Mouse (Mus musculus) lung, embryonic 14.5 days (tissue): ENCODE results near the gene Tmem120b. TPM values are rescaled to one million over a fixed set of nuclear protein-coding genes. Genes with fewer than 3 reads are reported as not detected.
A peak's percentile ranks its signal among the peaks of the same experiment; 100 is the strongest.

Experiments
- ATAC-seq: fragments of 200-750 bp; cut with Nextera tagmentation; 2 replicates; pipeline ENCODE4 v1.8.0; 2017; ENCODE audit warnings: mild to moderate bottlenecking, moderate TSS enrichment, moderate library complexity; ENCODE audit not compliant: insufficient read depth
- DNase-seq: peaks from one replicate; pipeline ENCODE4 v3.0.0-alpha.2; 2015
- H3K27ac ChIP-seq: fragments of 300-500 bp; sonication (generic); 2 replicates; pipeline ENCODE4 v1.5.1; 2014; ENCODE audit warnings: low read depth, mild to moderate bottlenecking, moderate library complexity
- H3K27me3 ChIP-seq: fragments of 300-500 bp; sonication (generic); 2 replicates; pipeline ENCODE4 v1.6.1; 2014; ENCODE audit warnings: low read length, control low read depth; ENCODE audit not compliant: insufficient read depth
- H3K36me3 ChIP-seq: fragments of 300-500 bp; sonication (generic); 2 replicates; pipeline ENCODE4 v1.6.1; 2014; ENCODE audit warnings: control low read depth; ENCODE audit not compliant: insufficient read depth
- H3K4me1 ChIP-seq: fragments of 300-500 bp; sonication (generic); 2 replicates; pipeline ENCODE4 v1.6.1; 2014; ENCODE audit warnings: antibody characterized with exemption, control low read depth; ENCODE audit not compliant: insufficient read depth
- H3K4me2 ChIP-seq: fragments of 300-500 bp; sonication (generic); 2 replicates; pipeline ENCODE4 v1.6.1; 2014; ENCODE audit warnings: mild to moderate bottlenecking
- H3K4me3 ChIP-seq: fragments of 300-500 bp; sonication (generic); 2 replicates; pipeline ENCODE4 v1.5.1; 2014; ENCODE audit warnings: low read depth, low read length
- H3K9ac ChIP-seq: fragments of 300-500 bp; sonication (generic); 2 replicates; pipeline ENCODE4 v1.6.1; 2014
- H3K9me3 ChIP-seq: fragments of 300-500 bp; sonication (generic); 2 replicates; pipeline ENCODE4 v1.6.1; 2016; ENCODE audit warnings: low read depth, low read length, control low read depth
- CTCF ChIP-seq: IDR thresholded peaks from 2 replicates; pipeline ENCODE4 v1.5.1; 2016; ENCODE audit warnings: antibody characterized with exemption, low read depth
- WGBS: fragments of 180-500 bp; shearing (Covaris S2); extraction: QIAGEN DNeasy Blood & Tissue Kit; methylation state at CpG from one replicate; pipeline ENCODE4 v1.1.7; 2014; 5-methylcytosine and 5-hydroxymethylcytosine counted together
- polyA plus RNA-seq: library from polyadenylated mRNA; unstranded; fragments of >200 nt; fragmentation: Nextera tagmentation; extraction: Ambion mirVana; gene quantifications from 2 replicates; pipeline ENCODE4 v1.2.1, GENCODE M21; 2014

Tmem120b gene
- polyA plus RNA-seq, 1 experiment from 2014 or later = 10.0 TPM

DNA sequence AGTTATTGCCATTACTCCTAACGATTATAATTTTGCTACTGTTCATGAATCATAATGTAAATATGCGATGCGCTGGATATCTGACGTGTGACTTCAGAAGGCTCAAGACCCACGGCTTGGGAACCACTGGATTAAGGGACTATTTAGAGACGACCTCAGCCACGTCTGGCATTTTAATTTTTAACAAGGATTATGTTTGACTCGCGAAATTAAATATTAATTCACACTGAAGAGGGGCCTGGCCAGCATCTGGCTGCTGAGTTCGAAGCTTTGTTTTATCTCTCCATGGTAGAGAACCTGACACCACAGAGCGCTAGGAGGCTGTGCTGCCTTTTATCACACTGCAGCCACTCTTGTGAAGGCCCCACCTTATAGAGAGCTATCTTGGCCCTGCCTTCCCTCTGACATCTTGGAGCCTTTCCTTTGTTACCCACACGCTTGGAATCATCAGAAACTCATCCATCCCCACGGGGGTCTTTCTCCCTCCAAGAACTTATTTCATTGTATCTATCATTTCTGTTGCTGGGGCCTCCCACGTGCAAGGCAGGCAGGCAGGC lies 24.9 kb downstream of the Tmem120b start:
- H3K4me2 ChIP-seq = no peak overlapping the region; the same call in 1 of the 2 replicates
- H3K36me3 ChIP-seq = no peaks in the 10 kb centered on the region
- TF ChIP-seq CTCF = no peak
- H3K4me3 ChIP-seq = no peak overlapping the region
- ATAC-seq (no peak), DNase-seq (no peak)
- no peaks in the 10 kb centered on the region; the same call in 1 of the 2 replicates for H3K4me1 ChIP-seq
- WGBS = 67% methylated on average over 14 of the region's 14 CpGs
- H3K27ac ChIP-seq = peak overlapping the region; percentile 9; the same call in 1 of the 2 replicates
- H3K9ac ChIP-seq = no peak overlapping the region
- no peaks in the 10 kb centered on the region for H3K9me3 ChIP-seq
- no peaks in the 10 kb centered on the region for H3K27me3 ChIP-seq

DNA sequence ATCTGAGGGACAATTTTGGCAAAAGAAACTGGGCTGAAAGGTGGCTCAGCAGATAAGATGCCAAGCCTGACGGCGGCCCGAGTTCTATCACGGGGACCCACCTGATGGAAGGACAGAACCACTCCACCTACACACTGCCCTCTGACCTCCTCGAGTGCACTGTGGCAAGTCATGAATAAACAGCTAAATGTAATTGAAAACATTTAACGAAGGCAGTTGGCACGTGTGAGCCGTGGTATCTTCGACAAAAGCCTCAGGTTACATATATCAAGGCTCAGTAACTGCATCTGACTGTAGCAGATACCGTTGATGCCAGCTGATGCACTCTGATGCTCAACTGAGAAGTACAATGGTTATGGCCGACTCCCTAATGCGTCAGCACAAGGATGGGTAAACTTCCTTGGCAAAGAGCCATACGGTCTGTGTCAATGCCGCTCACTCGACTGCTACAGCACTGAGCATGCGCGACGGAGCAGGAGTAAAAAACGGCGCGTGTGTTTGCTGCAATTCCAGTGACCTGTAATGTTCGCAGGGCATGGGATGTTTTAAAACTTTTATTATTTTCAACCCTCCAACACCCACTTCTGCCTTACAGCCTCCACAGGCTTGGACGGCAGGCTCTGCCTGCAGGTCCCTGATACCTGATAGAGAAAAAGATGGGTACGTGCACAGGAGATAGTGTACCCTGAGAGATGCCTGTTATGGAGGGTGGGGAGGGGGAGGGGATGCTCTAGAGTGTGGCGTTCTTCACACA lies 26.2 kb downstream of the Tmem120b start:
- H3K4me3 ChIP-seq = no peak overlapping the region
- ATAC-seq (no peak; the same call in 1 of the 2 replicates), DNase-seq (peak; percentile 71)
- WGBS = 62% methylated on average over 25 of the region's 25 CpGs
- H3K9ac ChIP-seq = no peak overlapping the region; the same call in 1 of the 2 replicates
- H3K4me2 ChIP-seq = peak overlapping the region; percentile 37
- no peaks in the 10 kb centered on the region; the same call in 1 of the 2 replicates for H3K4me1 ChIP-seq
- no peak overlapping the region; the same call in 1 of the 2 replicates for H3K27ac ChIP-seq
- H3K9me3 ChIP-seq = no peaks in the 10 kb centered on the region
- no peak for TF ChIP-seq CTCF
- H3K36me3 ChIP-seq = no peaks in the 10 kb centered on the region
- no peaks in the 10 kb centered on the region for H3K27me3 ChIP-seq

DNA sequence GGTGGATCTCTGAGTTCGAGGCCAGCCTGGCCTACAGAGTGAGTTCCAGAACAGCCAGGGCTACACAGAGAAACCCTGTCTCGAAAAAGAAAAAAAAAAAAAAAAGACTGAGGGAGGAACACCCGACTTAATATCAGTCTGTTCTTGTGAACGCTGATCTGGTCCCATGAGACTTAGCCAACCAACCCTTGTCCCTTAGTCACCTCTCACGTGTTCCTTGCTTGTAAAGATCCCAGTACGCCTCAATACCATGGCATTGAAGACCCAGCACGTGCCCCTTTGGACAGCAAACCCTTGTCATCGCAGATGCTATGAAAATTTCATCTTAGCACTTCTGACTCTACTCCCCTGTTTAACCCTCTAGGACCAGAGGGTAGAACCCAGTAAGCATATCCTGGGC lies 28.1 kb downstream of the Tmem120b start:
- TF ChIP-seq CTCF = no peak
- Histone ChIP-seq H3K27ac (no peak overlapping the region), H3K4me1 (no peaks in the 10 kb centered on the region; the same call in 1 of the 2 replicates), H3K4me3 (no peak overlapping the region), H3K4me2 (no peak overlapping the region), H3K27me3 (no peaks in the 10 kb centered on the region), H3K9ac (no peak overlapping the region), H3K36me3 (no peaks in the 10 kb centered on the region), H3K9me3 (no peaks in the 10 kb centered on the region)
- ATAC-seq = no peak
- 88% methylated on average over 8 of the region's 8 CpGs for WGBS
- DNase-seq = no peak

DNA sequence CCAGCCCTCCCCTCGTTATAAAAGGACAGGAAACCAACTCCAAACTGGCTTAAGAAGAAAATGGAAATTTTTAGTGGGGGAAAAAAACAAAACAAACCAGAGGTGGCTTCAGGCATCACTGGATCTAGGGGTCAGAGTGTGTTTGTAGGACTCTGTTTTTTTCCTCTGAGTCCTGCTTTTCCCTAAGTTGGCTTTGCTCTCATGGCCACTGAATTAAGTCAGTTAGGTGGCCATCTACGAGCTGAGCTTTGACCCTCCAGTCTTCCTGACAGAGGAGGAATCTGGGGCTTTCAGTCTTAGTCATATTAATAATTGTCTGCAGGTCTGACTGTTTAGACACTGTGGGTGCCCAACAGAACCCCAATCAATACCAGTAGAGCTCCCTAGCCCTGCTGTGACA lies 30.3 kb downstream of the Tmem120b start:
- no peaks in the 10 kb centered on the region for H3K36me3 ChIP-seq
- no peaks in the 10 kb centered on the region for H3K9me3 ChIP-seq
- no peak overlapping the region for H3K4me2 ChIP-seq
- TF ChIP-seq CTCF = no peak
- no peak overlapping the region for H3K9ac ChIP-seq
- H3K27ac ChIP-seq = no peak overlapping the region
- DNase-seq (no peak), ATAC-seq (no peak)
- H3K4me3 ChIP-seq = no peak overlapping the region
- H3K4me1 ChIP-seq = no peaks in the 10 kb centered on the region; the same call in 1 of the 2 replicates
- no peaks in the 10 kb centered on the region for H3K27me3 ChIP-seq
- whole genome bisulfite sequencing = 69% methylated on average over 2 of the region's 2 CpGs

DNA sequence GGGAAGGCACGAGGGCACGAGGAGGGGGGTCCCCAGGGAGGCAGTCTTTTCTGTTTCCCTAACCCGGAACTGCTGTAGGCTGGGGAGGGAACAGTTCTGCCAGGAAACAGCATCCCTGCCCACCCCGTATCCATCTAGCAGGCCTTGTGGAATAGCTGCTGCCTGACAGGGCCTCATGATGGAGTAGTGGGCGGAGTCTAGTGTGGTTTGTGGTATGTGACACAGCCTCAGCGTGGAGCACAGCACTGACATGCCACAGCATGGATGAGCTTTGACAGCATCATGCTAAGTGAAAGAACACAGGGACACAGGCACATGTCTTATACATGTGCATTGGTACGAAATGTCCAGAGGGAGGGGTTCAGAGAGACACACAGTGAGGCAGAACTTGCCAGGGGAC lies 34.2 kb downstream of the Tmem120b start:
- DNase-seq = no peak
- 0 out of 2 replicates have a peak, but pooled peaks have one; percentile 44 for ATAC-seq
- no peaks in the 10 kb centered on the region for H3K9me3 ChIP-seq

DNA sequence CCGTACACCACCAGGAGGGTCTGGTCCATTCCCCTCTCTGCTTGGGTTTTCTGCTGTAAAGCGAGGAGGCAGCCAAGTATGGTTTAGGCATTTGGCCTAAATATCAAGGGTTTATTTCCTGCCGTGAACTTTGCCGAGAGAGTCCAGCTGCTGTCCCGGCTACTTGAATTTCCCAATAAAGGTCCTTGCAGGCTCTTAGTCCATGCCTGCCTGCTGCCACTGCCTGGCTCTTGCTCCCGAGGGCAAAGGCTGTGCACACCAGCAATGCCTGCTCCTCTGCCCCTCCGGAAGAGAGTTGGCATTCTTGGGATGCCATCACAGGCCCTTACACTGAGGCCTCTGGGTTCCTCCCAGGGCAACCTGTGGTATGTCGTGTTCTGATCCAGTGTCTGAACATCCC lies 35.3 kb downstream of the Tmem120b start:
- WGBS = 54% methylated on average over 8 of the region's 8 CpGs
- ATAC-seq (no peak), DNase-seq (no peak)
- no peak for TF ChIP-seq CTCF
- Histone ChIP-seq H3K27ac (no peak overlapping the region), H3K4me2 (no peak overlapping the region), H3K27me3 (no peaks in the 10 kb centered on the region), H3K36me3 (no peaks in the 10 kb centered on the region), H3K4me3 (no peak overlapping the region), H3K9me3 (no peaks in the 10 kb centered on the region), H3K4me1 (no peaks in the 10 kb centered on the region), H3K9ac (no peak overlapping the region)

More for the DNA sequence above, 34.2 kb downstream of the Tmem120b start:
- TF ChIP-seq CTCF = no peak
- no peaks in the 10 kb centered on the region for H3K36me3 ChIP-seq
- H3K27ac ChIP-seq = no peak overlapping the region
- no peak overlapping the region for H3K4me3 ChIP-seq
- 44% methylated on average over 7 of the region's 7 CpGs for WGBS
- H3K4me2 ChIP-seq = no peak overlapping the region
- H3K4me1 ChIP-seq = no peaks in the 10 kb centered on the region
- no peaks in the 10 kb centered on the region for H3K27me3 ChIP-seq
- H3K9ac ChIP-seq = peak overlapping the region; percentile 20; the same call in 1 of the 2 replicates

DNA sequence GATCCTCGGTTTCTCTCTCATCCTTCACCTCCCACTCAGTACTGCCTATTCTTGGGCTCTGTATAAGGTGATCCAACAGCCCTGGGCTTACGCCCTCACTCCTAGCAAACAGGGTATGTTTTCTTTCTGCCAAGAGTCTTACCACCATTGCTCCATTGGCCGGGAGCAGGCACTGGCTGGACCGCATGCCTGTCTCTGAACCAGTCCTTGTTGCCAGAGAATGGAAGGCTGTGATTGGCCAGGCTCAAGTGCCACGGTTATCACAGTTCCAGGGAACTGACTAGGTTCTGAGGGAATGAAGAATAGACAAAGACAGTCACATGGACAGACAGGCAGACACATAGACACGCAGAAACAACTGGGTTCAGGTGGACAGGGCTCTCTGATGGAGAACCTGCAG lies 36.6 kb downstream of the Tmem120b start:
- H3K4me3 ChIP-seq = no peak overlapping the region
- no peaks in the 10 kb centered on the region for H3K4me1 ChIP-seq
- no peaks in the 10 kb centered on the region for H3K27me3 ChIP-seq
- no peaks in the 10 kb centered on the region for H3K9me3 ChIP-seq
- WGBS = 72% methylated on average over 6 of the region's 6 CpGs
- DNase-seq = peak; percentile 18
- no peak overlapping the region for H3K9ac ChIP-seq
- no peak overlapping the region for H3K27ac ChIP-seq
- no peak for TF ChIP-seq CTCF
- no peaks in the 10 kb centered on the region for H3K36me3 ChIP-seq
- no peak overlapping the region for H3K4me2 ChIP-seq
- no peak for ATAC-seq
